Mouse (Mus musculus) lung, postnatal 0 days (tissue): ENCODE results near the gene Gm20696.

Source experiments
- CTCF ChIP-seq: IDR thresholded peaks from 2 replicates; pipeline ENCODE4 v1.5.1; 2016; ENCODE audit warnings: antibody characterized with exemption, mild to moderate bottlenecking
- EP300 ChIP-seq: IDR thresholded peaks from 2 replicates; pipeline ENCODE4 v1.6.1; 2016; ENCODE audit warnings: antibody characterized with exemption, mild to moderate bottlenecking, control low read depth

GRCm38 (mm10) chr6:99625803-99626202 is 40.8 kb downstream of the Gm20696 start:
- no peak for TF ChIP-seq CTCF
- no peak for TF ChIP-seq EP300
